Mouse (Mus musculus) stomach, postnatal 0 days (tissue): Measurements from ENCODE around the gene Slc25a51.
"Not testable (repeated sequence)": the region's sequence is repeated elsewhere in the genome, so short reads cannot be mapped to it uniquely, and the experiment has no call there.

Experiments
- CTCF ChIP-seq: IDR thresholded peaks from 2 replicates; pipeline ENCODE4 v1.5.1; 2016; ENCODE audit warnings: antibody characterized with exemption, low read depth, mild to moderate bottlenecking, moderate library complexity
- EP300 ChIP-seq: optimal IDR thresholded peaks from 2 replicates; pipeline ENCODE3; 2016; ENCODE audit warnings: antibody characterized with exemption

- not testable (repeated sequence) for TF ChIP-seq CTCF, EP300
Observed at GRCm38 (mm10) chr4:45387296-45387695, 21.3 kb downstream of the Slc25a51 start.
